Mouse (Mus musculus) forebrain, embryonic 14.5 days (tissue): ENCODE measurements around the gene Lrrc75a. TPM values are rescaled to one million over a fixed set of nuclear protein-coding genes. Genes with fewer than 3 reads are reported as not detected.
"Not testable (repeated sequence)": the region's sequence is repeated elsewhere in the genome, so short reads cannot be mapped to it uniquely, and the experiment has no call there.

Source experiments
- ATAC-seq: fragments of 200-750 bp; cut with Nextera tagmentation; 2 replicates; pipeline ENCODE4 v1.8.0; 2017; ENCODE audit warnings: mild to moderate bottlenecking, moderate library complexity
- DNase-seq: peaks from one replicate; pipeline ENCODE4 v3.0.0-alpha.2; 2015; ENCODE audit warnings: low spot score
- H3K27ac ChIP-seq: fragments of 300-500 bp; sonication (generic); 2 replicates; pipeline ENCODE4 v1.5.1; 2014; ENCODE audit warnings: low read depth, mild to moderate bottlenecking, control low read depth, low read length, moderate library complexity
- H3K27me3 ChIP-seq: fragments of 300-500 bp; sonication (generic); replicated peaks from 2 replicates; pipeline ENCODE4 v1.6.1; 2014; ENCODE audit warnings: low read length, control low read depth, mixed read lengths; ENCODE audit not compliant: control insufficient read depth, insufficient read depth
- H3K36me3 ChIP-seq: fragments of 300-500 bp; sonication (generic); 2 replicates; pipeline ENCODE4 v1.6.1; 2014; ENCODE audit warnings: low read length, control low read depth; ENCODE audit not compliant: control insufficient read depth, insufficient read depth
- H3K4me1 ChIP-seq: fragments of 300-500 bp; sonication (generic); 2 replicates; pipeline ENCODE4 v1.6.1; 2014; ENCODE audit warnings: antibody characterized with exemption, low read length, control low read depth; ENCODE audit not compliant: control insufficient read depth, insufficient read depth
- H3K4me2 ChIP-seq: fragments of 300-500 bp; sonication (generic); 2 replicates; pipeline ENCODE4 v1.6.1; 2014; ENCODE audit warnings: mild to moderate bottlenecking, control low read depth, low read length
- H3K4me3 ChIP-seq: fragments of 300-500 bp; sonication (generic); 2 replicates; pipeline ENCODE4 v1.5.1; 2014; ENCODE audit warnings: low read depth, low read length, control low read depth
- H3K9ac ChIP-seq: fragments of 300-500 bp; sonication (generic); 2 replicates; pipeline ENCODE4 v1.6.1; 2014; ENCODE audit warnings: mild to moderate bottlenecking, low read length, control low read depth, moderate library complexity
- H3K9me3 ChIP-seq: fragments of 300-500 bp; sonication (generic); replicated peaks from 2 replicates; pipeline ENCODE4 v1.6.1; 2016; ENCODE audit warnings: low read length, control low read depth, mixed read lengths; ENCODE audit not compliant: control insufficient read depth
- WGBS: fragments of 180-500 bp; shearing (Covaris S2); extraction: QIAGEN DNeasy Blood & Tissue Kit; methylation state at CpG from one replicate; pipeline ENCODE4 v1.1.7; 2014; 5-methylcytosine and 5-hydroxymethylcytosine counted together
- polyA plus RNA-seq: library from polyadenylated mRNA; unstranded; fragments of >200 nt; fragmentation: Nextera tagmentation; extraction: Ambion mirVana; gene quantifications from 2 replicates; pipeline ENCODE4 v1.2.1, GENCODE M21; 2014

Gene Lrrc75a
- polyA plus RNA-seq, 1 experiment from 2014 or later: 9.6 TPM

- no peaks in the 10 kb centered on the region for H3K4me1 ChIP-seq
- no peaks in the 10 kb centered on the region for H3K27me3 ChIP-seq
- DNase-seq (no peak), ATAC-seq (no peak)
- 83% methylated on average over 6 of the region's 6 CpGs for WGBS
- H3K9me3 ChIP-seq: no peaks in the 10 kb centered on the region
- H3K36me3 ChIP-seq: no peaks in the 10 kb centered on the region; the same call in 1 of the 2 replicates
- H3K27ac ChIP-seq: no peak overlapping the region
- no peak overlapping the region for H3K9ac ChIP-seq
- H3K4me3 ChIP-seq: no peak overlapping the region
- H3K4me2 ChIP-seq: no peak overlapping the region
Observed at GRCm38 (mm10) chr11:62670006-62670405, 21.7 kb upstream of the Lrrc75a start.

GRCm38 (mm10) chr11:62669471-62669870, 21.1 kb upstream of the Lrrc75a start:
- no peak overlapping the region for H3K9ac ChIP-seq
- DNase-seq: peak; percentile 35
- peak overlapping the region; percentile 17; the same call in 1 of the 2 replicates for H3K27ac ChIP-seq
- ATAC-seq: 0 out of 2 replicates have a peak, but pooled peaks have one; percentile 23
- no peak overlapping the region for H3K4me3 ChIP-seq
- peaks cover 3% of the 10 kb centered on the region; the same call in 1 of the 2 replicates for H3K36me3 ChIP-seq
- H3K4me1 ChIP-seq: no peaks in the 10 kb centered on the region
- 50% methylated on average over 12 of the region's 12 CpGs for WGBS
- no peak overlapping the region for H3K4me2 ChIP-seq
- H3K27me3 ChIP-seq: no peaks in the 10 kb centered on the region
- no peaks in the 10 kb centered on the region for H3K9me3 ChIP-seq

- Histone ChIP-seq H3K4me2 (no peak overlapping the region), H3K9ac (no peak overlapping the region), H3K27me3 (no peaks in the 10 kb centered on the region), H3K9me3 (no peaks in the 10 kb centered on the region), H3K4me3 (no peak overlapping the region), H3K36me3 (peaks cover 3% of the 10 kb centered on the region; the same call in 1 of the 2 replicates), H3K27ac (no peak overlapping the region), H3K4me1 (no peaks in the 10 kb centered on the region)
- WGBS: 91% methylated on average over 5 of the region's 5 CpGs
- ATAC-seq (no peak), DNase-seq (no peak)
Observed at GRCm38 (mm10) chr11:62668986-62669385, 20.7 kb upstream of the Lrrc75a start.

GRCm38 (mm10) chr11:62664250-62664649, 15.9 kb upstream of the Lrrc75a start:
- H3K4me1 ChIP-seq: no peaks in the 10 kb centered on the region
- no peak overlapping the region for H3K9ac ChIP-seq
- ATAC-seq: no peak
- no peak for DNase-seq
- no peak overlapping the region for H3K27ac ChIP-seq
- H3K4me2 ChIP-seq: no peak overlapping the region
- WGBS: 89% methylated on average over 6 of the region's 6 CpGs
- no peak overlapping the region for H3K4me3 ChIP-seq
- H3K36me3 ChIP-seq: peaks cover 3% of the 10 kb centered on the region; the same call in 1 of the 2 replicates
- H3K9me3 ChIP-seq: no peaks in the 10 kb centered on the region
- no peaks in the 10 kb centered on the region for H3K27me3 ChIP-seq

- WGBS: 69% methylated on average over 4 of the region's 4 CpGs
Observed at GRCm38 (mm10) chr11:62660885-62661284, 12.6 kb upstream of the Lrrc75a start.

GRCm38 (mm10) chr11:62652080-62652479, 3.8 kb upstream of the Lrrc75a start:
- no peaks in the 10 kb centered on the region for H3K9me3 ChIP-seq
- 87% methylated on average over 3 of the region's 3 CpGs for WGBS
- H3K36me3 ChIP-seq: no peaks in the 10 kb centered on the region
- DNase-seq (no peak), ATAC-seq (no peak)
- no peak overlapping the region for H3K4me2 ChIP-seq
- no peaks in the 10 kb centered on the region for H3K27me3 ChIP-seq
- H3K27ac ChIP-seq: no peak overlapping the region
- no peak overlapping the region for H3K4me3 ChIP-seq
- no peak overlapping the region for H3K9ac ChIP-seq
- H3K4me1 ChIP-seq: peaks cover 4% of the 10 kb centered on the region; the same call in 1 of the 2 replicates

More at GRCm38 (mm10) chr11:62660885-62661284, 12.6 kb upstream of the Lrrc75a start:
- Histone ChIP-seq H3K27ac (no peak overlapping the region), H3K4me3 (no peak overlapping the region), H3K36me3 (peaks cover 3% of the 10 kb centered on the region; the same call in 1 of the 2 replicates), H3K9me3 (no peaks in the 10 kb centered on the region), H3K9ac (no peak overlapping the region), H3K4me1 (no peaks in the 10 kb centered on the region), H3K4me2 (no peak overlapping the region), H3K27me3 (no peaks in the 10 kb centered on the region)
- ATAC-seq (no peak), DNase-seq (no peak)

GRCm38 (mm10) chr11:62651563-62651962, 3.2 kb upstream of the Lrrc75a start:
- ATAC-seq (no peak), DNase-seq (no peak)
- Histone ChIP-seq H3K4me3 (no peak overlapping the region), H3K4me1 (peaks cover 9% of the 10 kb centered on the region), H3K36me3 (no peaks in the 10 kb centered on the region), H3K4me2 (no peak overlapping the region), H3K9me3 (no peaks in the 10 kb centered on the region), H3K27ac (no peak overlapping the region), H3K27me3 (no peaks in the 10 kb centered on the region), H3K9ac (no peak overlapping the region)
- WGBS: 90% methylated on average over 3 of the region's 3 CpGs

GRCm38 (mm10) chr11:62649803-62650202, 1.5 kb upstream of the Lrrc75a start:
- ATAC-seq, H3K9ac ChIP-seq, H3K36me3 ChIP-seq, H3K9me3 ChIP-seq, H3K27me3 ChIP-seq, DNase-seq, H3K4me2 ChIP-seq, H3K27ac ChIP-seq, H3K4me3 ChIP-seq: not testable (repeated sequence)
- WGBS: 81% methylated on average over 4 of the region's 4 CpGs
- peaks cover 24% of the 10 kb centered on the region for H3K4me1 ChIP-seq

- DNase-seq (peak; percentile 92), ATAC-seq (peak; percentile 92)
- H3K4me2 ChIP-seq: peak within 1 kb of the TSS; percentile 98
- WGBS: under 1% methylated on average over 44 of the region's 53 CpGs
- H3K36me3 ChIP-seq: no peaks in the 10 kb centered on the region
- H3K27ac ChIP-seq: peak within 1 kb of the TSS; percentile 65; the same call in 1 of the 2 replicates
- H3K9ac ChIP-seq: peak within 1 kb of the TSS; percentile 83
- peak within 1 kb of the TSS; percentile 74 for H3K4me3 ChIP-seq
- no peaks in the 10 kb centered on the region for H3K27me3 ChIP-seq
- H3K4me1 ChIP-seq: peaks cover 24% of the 10 kb centered on the region
- H3K9me3 ChIP-seq: no peaks in the 10 kb centered on the region
Observed at GRCm38 (mm10) chr11:62648591-62649391, 468 bp upstream of the Lrrc75a start, which contains the start of gene Mmgt2. Gene Mmgt2, plus strand, starts transcription at chr11:62648664.
